Mouse (Mus musculus) limb, embryonic 14.5 days (tissue): ENCODE results near the gene Ski. TPM values are rescaled to one million over a fixed set of nuclear protein-coding genes. Genes with fewer than 3 reads are reported as not detected.

Experiments
- ATAC-seq: fragments of 200-750 bp; cut with Nextera tagmentation; 2 replicates; pipeline ENCODE4 v1.8.0; 2017; ENCODE audit warnings: low read depth, moderate number of reproducible peaks, moderate TSS enrichment; ENCODE audit not compliant: low FRiP score
- DNase-seq: peaks from one replicate; pipeline ENCODE4 v3.0.0-alpha.2; 2015; ENCODE audit warnings: low spot score
- H3K27ac ChIP-seq: fragments of 300-500 bp; sonication (generic); replicated peaks from 2 replicates; pipeline ENCODE4 v1.5.1; 2014; ENCODE audit warnings: low read depth, mild to moderate bottlenecking, low read length, moderate library complexity, mixed read lengths
- H3K27me3 ChIP-seq: fragments of 300-500 bp; sonication (generic); 2 replicates; pipeline ENCODE4 v1.6.1; 2014; ENCODE audit warnings: low read length, mixed read lengths; ENCODE audit not compliant: control insufficient read depth, insufficient read depth
- H3K36me3 ChIP-seq: fragments of 300-500 bp; sonication (generic); 2 replicates; pipeline ENCODE4 v1.6.1; 2014; ENCODE audit warnings: mild to moderate bottlenecking, low read length, moderate library complexity, mixed read lengths; ENCODE audit not compliant: control insufficient read depth, insufficient read depth
- H3K4me1 ChIP-seq: fragments of 300-500 bp; sonication (generic); 2 replicates; pipeline ENCODE4 v1.6.1; 2014; ENCODE audit warnings: antibody characterized with exemption, low read length, mixed read lengths; ENCODE audit not compliant: control insufficient read depth, insufficient read depth
- H3K4me2 ChIP-seq: fragments of 300-500 bp; sonication (generic); replicated peaks from 2 replicates; pipeline ENCODE4 v1.6.1; 2014; ENCODE audit warnings: low read depth, mild to moderate bottlenecking, low read length, moderate library complexity; ENCODE audit not compliant: severe bottlenecking
- H3K4me3 ChIP-seq: fragments of 300-500 bp; sonication (generic); replicated peaks from 2 replicates; pipeline ENCODE4 v1.5.1; 2014; ENCODE audit warnings: low read length
- H3K9ac ChIP-seq: fragments of 300-500 bp; sonication (generic); 2 replicates; pipeline ENCODE4 v1.6.1; 2014; ENCODE audit warnings: mild to moderate bottlenecking, low read depth, low read length, moderate library complexity; ENCODE audit not compliant: severe bottlenecking
- H3K9me3 ChIP-seq: fragments of 300-500 bp; sonication (generic); 2 replicates; pipeline ENCODE4 v1.6.1; 2016; ENCODE audit warnings: low read length; ENCODE audit not compliant: control insufficient read depth
- POLR2A ChIP-seq: fragments of 200-500 bp; IDR thresholded peaks from 2 replicates; pipeline ENCODE4 v1.8.0; 2012; ENCODE audit warnings: inconsistent platforms, mild to moderate bottlenecking, moderate library complexity, borderline replicate concordance; ENCODE audit not compliant: insufficient read depth, insufficient read length; ENCODE audit errors: extremely low read depth
- WGBS: fragments of 180-500 bp; shearing (Covaris S2); extraction: QIAGEN DNeasy Blood & Tissue Kit; methylation state at CpG from one replicate; pipeline ENCODE4 v1.1.7; 2014; 5-methylcytosine and 5-hydroxymethylcytosine counted together
- polyA plus RNA-seq, 2 experiments: library from polyadenylated mRNA; depleted of rRNA in 1 of 2; stranded (reverse) in 1 of 2; unstranded in 1 of 2; fragments of >200 nt; fragmentation: Nextera tagmentation in 1 of 2; extraction: Ambion mirVana in 1 of 2; gene quantifications; 2 replicates each; pipeline versions ENCODE4 v1.2.1 to v1.2.3; 2012 to 2014

Ski gene
- polyA plus RNA-seq, 2 experiments = 44.0 to 88.7 TPM

DNA sequence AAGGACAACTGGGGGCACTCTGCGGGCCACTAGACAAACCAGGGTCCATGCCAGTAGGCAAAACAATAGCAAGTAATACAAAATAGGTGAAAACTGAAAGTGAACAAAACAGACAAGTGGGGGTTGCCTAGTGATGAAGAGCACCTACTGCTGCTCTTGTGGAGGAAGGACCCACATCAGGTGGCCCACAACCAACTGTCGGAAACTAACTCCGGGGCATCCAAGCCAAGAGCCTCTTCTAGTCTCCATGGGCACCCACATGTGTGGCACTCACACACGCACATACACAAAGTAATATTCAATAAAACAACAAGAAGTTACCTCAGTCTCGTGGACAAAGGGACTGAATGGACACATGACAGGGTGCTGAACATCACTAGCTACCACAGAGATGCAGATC is 12.9 kb downstream of the Ski start:
- Histone ChIP-seq H3K4me1 (peaks cover 48% of the 10 kb centered on the region), H3K27me3 (no peaks in the 10 kb centered on the region)

DNA sequence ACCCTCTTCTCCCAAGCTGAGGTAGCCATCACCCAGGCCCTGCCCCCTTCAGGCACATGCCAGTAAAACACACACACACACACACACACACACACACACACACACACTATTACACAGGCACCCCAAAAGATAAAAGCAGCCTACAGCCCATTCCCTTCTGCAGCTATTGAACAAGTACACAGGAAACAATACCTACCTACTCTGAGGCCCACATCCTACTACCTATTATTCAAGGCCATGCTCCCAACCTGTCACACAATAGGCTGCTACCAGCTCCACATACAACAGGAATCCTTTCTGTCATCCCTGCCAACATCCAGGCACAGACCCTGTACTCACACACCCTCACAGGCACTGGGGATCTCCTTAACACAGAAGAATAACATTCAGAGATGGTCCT is 13.3 kb downstream of the Ski start:
- Histone ChIP-seq H3K4me3 (no peak overlapping the region), H3K9ac (no peak overlapping the region), H3K4me1 (peaks cover 44% of the 10 kb centered on the region), H3K27me3 (no peaks in the 10 kb centered on the region), H3K4me2 (no peak overlapping the region), H3K9me3 (no peaks in the 10 kb centered on the region), H3K36me3 (peaks cover 38% of the 10 kb centered on the region), H3K27ac (no peak overlapping the region)
- no peak for DNase-seq
- ATAC-seq = no peak
- no peak for TF ChIP-seq POLR2A

More for the DNA sequence above, 12.9 kb downstream of the Ski start:
- 95% methylated on average over 5 of the region's 5 CpGs for WGBS
- TF ChIP-seq POLR2A = no peak
- ATAC-seq = no peak
- no peak overlapping the region for H3K4me2 ChIP-seq
- peaks cover 38% of the 10 kb centered on the region for H3K36me3 ChIP-seq
- no peak overlapping the region for H3K4me3 ChIP-seq
- H3K27ac ChIP-seq = no peak overlapping the region
- no peak for DNase-seq
- H3K9ac ChIP-seq = no peak overlapping the region
- H3K9me3 ChIP-seq = no peaks in the 10 kb centered on the region

DNA sequence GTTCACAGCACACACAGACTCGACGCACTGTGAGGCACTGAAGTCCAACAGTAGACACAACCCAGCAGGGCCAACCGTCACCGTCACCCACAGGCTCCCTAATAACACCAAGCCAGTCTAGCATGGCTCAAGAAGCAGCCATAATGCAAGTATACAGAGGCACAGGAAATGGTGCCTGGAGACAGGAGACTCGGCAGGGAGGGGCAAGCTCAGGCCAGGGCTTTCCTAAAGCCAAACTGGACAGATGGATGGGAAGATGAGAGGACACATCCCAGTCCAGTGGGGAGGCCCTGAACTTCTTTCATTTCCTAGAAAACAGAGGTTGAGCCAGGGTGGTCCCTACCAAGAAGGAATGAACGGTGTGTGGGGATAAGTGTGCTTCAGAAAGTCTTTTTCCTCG is 13.8 kb downstream of the Ski start:
- Histone ChIP-seq H3K36me3 (peaks cover 34% of the 10 kb centered on the region), H3K4me3 (no peak overlapping the region), H3K4me2 (no peak overlapping the region), H3K4me1 (peaks cover 39% of the 10 kb centered on the region), H3K27me3 (no peaks in the 10 kb centered on the region), H3K27ac (no peak overlapping the region), H3K9me3 (no peaks in the 10 kb centered on the region), H3K9ac (no peak overlapping the region)
- TF ChIP-seq POLR2A = no peak
- WGBS = 68% methylated on average over 7 of the region's 7 CpGs
- DNase-seq = no peak
- no peak for ATAC-seq

DNA sequence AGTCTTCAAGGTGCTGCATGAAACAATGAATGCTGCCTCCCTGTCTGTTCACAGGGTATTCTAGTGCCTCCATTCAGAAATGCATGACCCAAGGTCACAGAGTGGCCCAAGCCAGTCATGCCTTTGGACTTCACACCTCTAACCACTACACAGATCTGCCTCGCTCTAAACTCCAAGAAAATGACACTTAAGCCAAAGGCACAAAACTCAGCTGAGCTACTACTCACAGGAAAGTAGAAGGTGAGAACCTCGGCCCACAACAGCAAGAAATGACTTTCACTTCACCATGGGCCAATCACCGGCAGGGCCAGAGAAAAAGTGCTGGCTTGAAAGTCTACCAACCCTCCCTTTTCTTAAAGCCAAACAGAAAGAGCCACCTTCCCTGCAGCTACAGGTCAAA is 14.6 kb downstream of the Ski start:
- ATAC-seq (no peak), DNase-seq (no peak)
- no peak overlapping the region for H3K4me2 ChIP-seq
- no peaks in the 10 kb centered on the region for H3K27me3 ChIP-seq
- no peak for TF ChIP-seq POLR2A
- no peaks in the 10 kb centered on the region for H3K9me3 ChIP-seq
- no peak overlapping the region; the same call in 1 of the 2 replicates for H3K27ac ChIP-seq
- H3K36me3 ChIP-seq = peaks cover 34% of the 10 kb centered on the region
- no peak overlapping the region for H3K9ac ChIP-seq
- H3K4me1 ChIP-seq = peaks cover 38% of the 10 kb centered on the region
- H3K4me3 ChIP-seq = no peak overlapping the region
- WGBS = 69% methylated on average over 3 of the region's 3 CpGs

DNA sequence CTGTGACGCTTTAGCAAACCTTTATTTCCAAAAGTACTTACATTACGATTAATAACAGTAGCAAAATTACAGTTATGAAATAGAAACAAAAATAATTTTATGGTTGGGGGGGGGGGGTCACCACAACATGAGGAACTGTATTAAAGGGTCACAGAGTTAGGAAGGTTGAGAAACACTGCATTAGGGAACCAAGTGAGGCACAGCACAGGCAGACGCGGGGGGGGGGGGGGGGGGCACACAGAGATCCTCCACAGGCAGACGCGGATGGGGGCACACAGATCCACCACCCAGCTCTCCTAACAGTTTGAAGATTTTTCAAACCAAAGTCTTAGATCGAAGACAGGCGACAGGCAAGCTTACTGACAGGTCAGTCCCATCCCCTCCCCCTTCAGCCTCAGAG is 15.9 kb downstream of the Ski start:
- no peaks in the 10 kb centered on the region for H3K9me3 ChIP-seq
- DNase-seq (no peak), ATAC-seq (no peak)
- 72% methylated on average over 6 of the region's 8 CpGs for WGBS
- no peak overlapping the region for H3K9ac ChIP-seq
- H3K36me3 ChIP-seq = peaks cover 27% of the 10 kb centered on the region
- no peak overlapping the region for H3K4me2 ChIP-seq
- H3K27me3 ChIP-seq = no peaks in the 10 kb centered on the region
- H3K4me3 ChIP-seq = no peak overlapping the region
- TF ChIP-seq POLR2A = no peak
- H3K4me1 ChIP-seq = peaks cover 50% of the 10 kb centered on the region
- no peak overlapping the region for H3K27ac ChIP-seq

DNA sequence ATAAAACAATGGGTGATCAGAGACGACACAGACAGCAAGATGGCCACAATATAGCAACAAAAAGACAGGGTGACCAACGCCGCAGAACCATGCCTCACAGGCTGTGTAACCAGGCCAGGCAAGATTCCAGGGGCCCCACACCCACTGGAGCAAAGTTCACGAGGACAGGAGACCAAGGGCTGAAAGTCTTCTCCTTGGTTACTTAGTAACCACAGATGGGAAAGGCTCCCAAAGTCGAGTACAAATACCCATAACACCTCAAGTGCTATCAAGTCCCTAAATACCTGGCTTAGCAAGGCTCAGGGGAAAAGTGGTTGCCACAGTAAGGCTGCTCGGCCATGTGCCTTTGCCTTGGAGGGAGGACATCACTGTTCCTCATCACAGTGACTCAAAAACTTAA is 16.5 kb downstream of the Ski start:
- peaks cover 56% of the 10 kb centered on the region for H3K4me1 ChIP-seq
- WGBS = 70% methylated on average over 6 of the region's 6 CpGs
- no peak for DNase-seq
- TF ChIP-seq POLR2A = no peak
- H3K9me3 ChIP-seq = no peaks in the 10 kb centered on the region
- no peak overlapping the region for H3K4me2 ChIP-seq
- peaks cover 21% of the 10 kb centered on the region; the same call in 1 of the 2 replicates for H3K36me3 ChIP-seq
- no peak for ATAC-seq
- H3K4me3 ChIP-seq = no peak overlapping the region
- H3K27ac ChIP-seq = no peak overlapping the region
- no peak overlapping the region for H3K9ac ChIP-seq
- no peaks in the 10 kb centered on the region for H3K27me3 ChIP-seq
